Mouse (Mus musculus): ENCODE measurements at regions not wholly inside any gene's neighbourhood (a gene's known extent, or its start where the extent isn't known, plus 50 kb on each side); places are given as distances from the start of the nearest gene placed in this dataset.
A peak's percentile ranks its signal among the peaks of the same experiment; 100 is the strongest.

GRCm38 (mm10) chr16:5529823-5530222 is 274.0 kb upstream of the Eef2kmt start:
- Histone ChIP-seq H3K36me3 (replicated peaks) (no peaks in the 10 kb centered on the region), H3K27ac (no peak overlapping the region)
- 93% methylated on average over 2 of the region's 2 CpGs for WGBS

GRCm38 (mm10) chr16:5527936-5528335 is 272.2 kb upstream of the Eef2kmt start:
- H3K27ac ChIP-seq, result no peak overlapping the region
- H3K9me3 ChIP-seq, result peaks cover 2% of the 10 kb centered on the region; the same call in 1 of the 2 replicates
- DNase-seq (ENCODE audit: extremely low spot score, low spot score), result no peak
- no peaks in the 10 kb centered on the region for H3K36me3 ChIP-seq (replicated peaks)
- no peaks in the 10 kb centered on the region for H3K27me3 ChIP-seq (ENCODE audit: poor library complexity, severe bottlenecking)
- no peak overlapping the region for H3K4me3 ChIP-seq
- 77% methylated on average over 4 of the region's 4 CpGs for WGBS
- H3K4me1 ChIP-seq, result 0 out of 2 replicates have a peak, but pooled peaks cover 3% of the 10 kb centered on the region

More at GRCm38 (mm10) chr16:5529823-5530222, 274.0 kb upstream of the Eef2kmt start:
- no peak for DNase-seq (ENCODE audit: extremely low spot score, low spot score)
- Histone ChIP-seq H3K4me3 (no peak overlapping the region), H3K9me3 (peaks cover 2% of the 10 kb centered on the region; the same call in 1 of the 2 replicates), H3K27me3 (ENCODE audit: poor library complexity, severe bottlenecking) (no peaks in the 10 kb centered on the region), H3K4me1 (peaks cover 4% of the 10 kb centered on the region; the same call in 1 of the 2 replicates)

- no peak overlapping the region for H3K27ac ChIP-seq
- H3K4me1 ChIP-seq, result 0 out of 2 replicates have a peak, but pooled peaks cover 3% of the 10 kb centered on the region
- H3K36me3 ChIP-seq (replicated peaks), result no peaks in the 10 kb centered on the region
- 87% methylated on average over 5 of the region's 5 CpGs for WGBS
- DNase-seq (ENCODE audit: extremely low spot score, low spot score), result no peak
- H3K9me3 ChIP-seq, result peaks cover 2% of the 10 kb centered on the region; the same call in 1 of the 2 replicates
- no peaks in the 10 kb centered on the region for H3K27me3 ChIP-seq (ENCODE audit: poor library complexity, severe bottlenecking)
- H3K4me3 ChIP-seq, result no peak overlapping the region
Measured at GRCm38 (mm10) chr16:5524375-5524774, 268.6 kb upstream of the Eef2kmt start.

- H3K4me3 ChIP-seq, result no peak overlapping the region
- H3K9me3 ChIP-seq, result peaks cover 2% of the 10 kb centered on the region; the same call in 1 of the 2 replicates
- H3K27me3 ChIP-seq (ENCODE audit: poor library complexity, severe bottlenecking), result no peaks in the 10 kb centered on the region
- 0 out of 2 replicates have a peak, but pooled peaks cover 3% of the 10 kb centered on the region for H3K4me1 ChIP-seq
- H3K27ac ChIP-seq, result no peak overlapping the region
- no peaks in the 10 kb centered on the region for H3K36me3 ChIP-seq (replicated peaks)
- WGBS, result 70% methylated on average over 7 of the region's 7 CpGs
- DNase-seq (ENCODE audit: extremely low spot score, low spot score), result no peak
Measured at GRCm38 (mm10) chr16:5523402-5524021, 267.7 kb upstream of the Eef2kmt start.

- WGBS, result 78% methylated on average over 5 of the region's 5 CpGs
- H3K27ac ChIP-seq, result no peak overlapping the region
- H3K9me3 ChIP-seq, result no peaks in the 10 kb centered on the region
- H3K27me3 ChIP-seq (ENCODE audit: poor library complexity, severe bottlenecking), result no peaks in the 10 kb centered on the region
- H3K4me3 ChIP-seq, result no peak overlapping the region
- DNase-seq (ENCODE audit: extremely low spot score, low spot score), result no peak
- peaks cover 7% of the 10 kb centered on the region for H3K4me1 ChIP-seq
- no peaks in the 10 kb centered on the region for H3K36me3 ChIP-seq (replicated peaks)
Measured at GRCm38 (mm10) chr16:5517746-5518145, 262.0 kb upstream of the Eef2kmt start.

- peaks cover 7% of the 10 kb centered on the region for H3K4me1 ChIP-seq
- no peak for DNase-seq (ENCODE audit: extremely low spot score, low spot score)
- no peaks in the 10 kb centered on the region for H3K9me3 ChIP-seq
- H3K27me3 ChIP-seq (ENCODE audit: poor library complexity, severe bottlenecking), result no peaks in the 10 kb centered on the region
- no peak overlapping the region for H3K27ac ChIP-seq
- 89% methylated on average over 5 of the region's 5 CpGs for WGBS
- no peak overlapping the region for H3K4me3 ChIP-seq
- no peaks in the 10 kb centered on the region for H3K36me3 ChIP-seq (replicated peaks)
Measured at GRCm38 (mm10) chr16:5515867-5516266, 260.1 kb upstream of the Eef2kmt start.

GRCm38 (mm10) chr16:5507261-5507660 is 251.5 kb upstream of the Eef2kmt start:
- no peak overlapping the region for H3K27ac ChIP-seq
- no peak overlapping the region for H3K4me3 ChIP-seq
- WGBS, result 84% methylated on average over 8 of the region's 8 CpGs
- no peaks in the 10 kb centered on the region for H3K36me3 ChIP-seq (replicated peaks)
- no peaks in the 10 kb centered on the region for H3K9me3 ChIP-seq
- no peaks in the 10 kb centered on the region for H3K27me3 ChIP-seq (ENCODE audit: poor library complexity, severe bottlenecking)
- no peaks in the 10 kb centered on the region for H3K4me1 ChIP-seq
- DNase-seq (ENCODE audit: extremely low spot score, low spot score), result no peak

GRCm38 (mm10) chr16:5501961-5502360 is 246.2 kb upstream of the Eef2kmt start:
- DNase-seq (ENCODE audit: extremely low spot score, low spot score), result no peak
- Histone ChIP-seq H3K27me3 (ENCODE audit: poor library complexity, severe bottlenecking) (no peaks in the 10 kb centered on the region), H3K27ac (no peak overlapping the region), H3K36me3 (replicated peaks) (no peaks in the 10 kb centered on the region), H3K4me3 (no peak overlapping the region), H3K9me3 (no peaks in the 10 kb centered on the region), H3K4me1 (no peaks in the 10 kb centered on the region)
- 90% methylated on average over 7 of the region's 7 CpGs for WGBS

- H3K27me3 ChIP-seq (ENCODE audit: poor library complexity, severe bottlenecking), result no peaks in the 10 kb centered on the region; the same call in 1 of the 2 replicates
- peak overlapping the region; percentile 44; the same call in 1 of the 2 replicates for H3K27ac ChIP-seq
- peaks cover 31% of the 10 kb centered on the region for H3K4me1 ChIP-seq
- H3K4me3 ChIP-seq, result no peak overlapping the region
- no peak for DNase-seq (ENCODE audit: extremely low spot score, low spot score)
- H3K9me3 ChIP-seq, result no peaks in the 10 kb centered on the region
- WGBS, result 68% methylated on average over 2 of the region's 2 CpGs
- H3K36me3 ChIP-seq (replicated peaks), result no peaks in the 10 kb centered on the region
Measured at GRCm38 (mm10) chr16:5496051-5496685, 240.4 kb upstream of the Eef2kmt start.

- Histone ChIP-seq H3K9me3 (no peaks in the 10 kb centered on the region), H3K4me3 (no peak overlapping the region), H3K36me3 (replicated peaks) (no peaks in the 10 kb centered on the region), H3K27ac (no peak overlapping the region), H3K27me3 (ENCODE audit: poor library complexity, severe bottlenecking) (no peaks in the 10 kb centered on the region; the same call in 1 of the 2 replicates), H3K4me1 (peaks cover 31% of the 10 kb centered on the region)
- no peak for DNase-seq (ENCODE audit: extremely low spot score, low spot score)
- WGBS, result 40% methylated on average over 6 of the region's 6 CpGs
Measured at GRCm38 (mm10) chr16:5493352-5493751, 237.6 kb upstream of the Eef2kmt start.

GRCm38 (mm10) chr16:5487259-5487658 is 231.5 kb upstream of the Eef2kmt start:
- WGBS, result 74% methylated on average over 3 of the region's 3 CpGs
- Histone ChIP-seq H3K9me3 (no peaks in the 10 kb centered on the region), H3K36me3 (replicated peaks) (no peaks in the 10 kb centered on the region), H3K27ac (no peak overlapping the region), H3K4me3 (no peak overlapping the region), H3K4me1 (no peaks in the 10 kb centered on the region), H3K27me3 (ENCODE audit: poor library complexity, severe bottlenecking) (no peaks in the 10 kb centered on the region)
- no peak for DNase-seq (ENCODE audit: extremely low spot score, low spot score)

- DNase-seq (ENCODE audit: extremely low spot score, low spot score), result no peak
- H3K27me3 ChIP-seq (ENCODE audit: poor library complexity, severe bottlenecking), result no peaks in the 10 kb centered on the region
- H3K36me3 ChIP-seq (replicated peaks), result no peaks in the 10 kb centered on the region
- no peak overlapping the region for H3K27ac ChIP-seq
- no peaks in the 10 kb centered on the region for H3K4me1 ChIP-seq
- no peaks in the 10 kb centered on the region for H3K9me3 ChIP-seq
- WGBS, result 29% methylated on average over 6 of the region's 6 CpGs
- no peak overlapping the region for H3K4me3 ChIP-seq
Measured at GRCm38 (mm10) chr16:5483337-5483736, 227.6 kb upstream of the Eef2kmt start.

- Histone ChIP-seq H3K9me3 (no peaks in the 10 kb centered on the region), H3K36me3 (replicated peaks) (no peaks in the 10 kb centered on the region), H3K27ac (no peak overlapping the region), H3K27me3 (ENCODE audit: poor library complexity, severe bottlenecking) (no peaks in the 10 kb centered on the region), H3K4me1 (peaks cover 5% of the 10 kb centered on the region), H3K4me3 (no peak overlapping the region)
- whole genome bisulfite sequencing, result 84% methylated on average over 1 of the region's 1 CpGs
- DNase-seq (ENCODE audit: extremely low spot score, low spot score), result no peak
Measured at GRCm38 (mm10) chr16:5480148-5480547, 224.4 kb upstream of the Eef2kmt start.
